Mouse (Mus musculus) ZHBTc4 (cell line): ENCODE measurements at regions not wholly inside any gene's neighbourhood (a gene's known extent, or its start where the extent isn't known, plus 50 kb on each side); places are given as distances from the start of the nearest gene placed in this dataset.

ENCODE experiments used
- DNase-seq: peaks from one replicate; pipeline ENCODE4 v3.0.0-alpha.2; 2011; ENCODE audit warnings: low read depth, low spot score

DNA sequence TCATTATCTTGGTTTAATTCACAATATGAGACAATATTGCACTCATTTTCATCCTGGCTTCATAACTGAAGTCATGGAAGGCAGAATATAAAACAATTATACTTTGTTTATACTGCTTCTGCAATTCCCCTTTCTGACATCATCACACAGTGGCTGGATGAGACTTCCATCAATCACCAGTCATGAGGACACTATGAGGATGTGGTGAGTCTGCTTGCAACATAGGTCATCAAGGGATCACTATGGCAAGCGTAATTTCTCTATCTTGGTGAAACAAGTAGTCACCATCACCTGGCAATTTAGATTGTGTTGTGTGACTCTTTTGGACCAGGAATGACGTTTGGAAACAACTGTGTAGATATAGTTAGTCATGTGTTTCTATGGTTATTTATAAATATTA lies 134.6 kb downstream of the Hao1 start:
- DNase-seq: no peak

GRCm38 (mm10) chr2:134399564-134399963 lies 154.6 kb downstream of the Hao1 start:
- DNase-seq: no peak

DNA sequence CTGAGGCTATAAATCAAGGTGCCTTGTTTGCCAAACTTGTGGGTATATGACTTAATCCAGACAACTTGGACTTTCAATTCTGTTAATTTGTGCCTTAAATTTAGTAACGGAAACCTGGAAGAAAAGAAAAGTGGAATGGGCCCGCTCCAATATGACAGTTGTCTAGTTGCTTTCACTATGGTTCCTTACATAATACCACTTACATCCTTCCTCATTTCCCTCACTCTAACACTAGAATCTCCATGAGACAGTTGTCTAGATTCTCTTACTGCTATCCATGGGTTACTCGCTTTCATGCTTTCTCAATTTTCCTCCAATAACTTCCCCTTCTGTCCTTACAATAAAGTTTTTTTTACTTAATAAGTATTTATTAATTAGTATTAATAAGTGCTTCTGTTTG lies 160.7 kb downstream of the Hao1 start:
- no peak for DNase-seq

GRCm38 (mm10) chr2:134375116-134375515 lies 179.1 kb downstream of the Hao1 start:
- DNase-seq: no peak

DNA sequence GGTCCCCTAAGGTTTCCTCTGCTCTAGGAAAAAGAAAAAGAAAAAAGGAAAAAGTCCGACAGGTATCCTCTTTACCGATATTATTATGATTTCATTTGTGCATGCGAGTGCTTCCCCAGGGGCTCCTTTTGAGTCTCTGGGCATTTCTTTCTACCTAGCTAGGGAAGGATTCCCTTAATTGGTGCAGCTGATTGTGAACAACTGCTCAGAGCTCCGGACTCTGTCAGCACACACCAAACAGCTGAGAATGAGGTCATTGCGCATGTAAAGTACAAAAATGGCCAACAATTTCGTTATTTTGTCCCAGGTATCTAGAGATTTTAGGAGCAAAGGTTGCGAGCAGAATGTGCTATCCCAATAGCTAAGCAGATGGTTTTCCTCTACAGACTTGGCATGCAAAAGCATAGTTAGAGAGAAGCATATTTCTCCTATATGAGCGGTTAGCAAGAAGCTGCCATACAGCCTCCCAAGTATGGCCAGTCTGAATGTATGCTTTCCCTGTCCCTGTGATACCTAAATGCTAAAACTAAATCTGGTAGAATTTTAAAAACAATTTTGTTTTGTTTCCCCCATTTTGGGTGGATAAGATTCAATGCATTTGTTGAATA lies 203.2 kb downstream of the Hao1 start:
- DNase-seq: no peak

DNA sequence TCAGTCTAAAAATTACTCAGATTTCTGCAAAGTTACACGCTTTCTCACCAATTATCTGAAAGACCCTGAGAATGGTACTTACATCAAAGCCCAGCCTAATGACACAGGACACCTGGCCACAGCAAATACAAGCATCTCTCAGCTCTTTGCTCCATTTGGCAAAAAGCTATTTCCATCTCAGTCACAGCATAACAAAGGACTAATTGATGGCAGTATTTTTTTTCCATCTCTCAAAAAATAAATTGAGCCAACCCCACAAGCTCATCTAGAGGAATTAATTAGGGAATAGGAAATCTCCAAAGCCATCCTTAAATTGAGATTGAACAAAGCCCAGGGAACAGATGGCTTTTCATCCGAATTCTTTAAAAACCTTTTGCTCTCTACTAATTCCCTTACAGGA lies 203.7 kb downstream of the Hao1 start:
- DNase-seq: no peak

GRCm38 (mm10) chr2:134342515-134343140 lies 211.5 kb downstream of the Hao1 start:
- DNase-seq: no peak

DNA sequence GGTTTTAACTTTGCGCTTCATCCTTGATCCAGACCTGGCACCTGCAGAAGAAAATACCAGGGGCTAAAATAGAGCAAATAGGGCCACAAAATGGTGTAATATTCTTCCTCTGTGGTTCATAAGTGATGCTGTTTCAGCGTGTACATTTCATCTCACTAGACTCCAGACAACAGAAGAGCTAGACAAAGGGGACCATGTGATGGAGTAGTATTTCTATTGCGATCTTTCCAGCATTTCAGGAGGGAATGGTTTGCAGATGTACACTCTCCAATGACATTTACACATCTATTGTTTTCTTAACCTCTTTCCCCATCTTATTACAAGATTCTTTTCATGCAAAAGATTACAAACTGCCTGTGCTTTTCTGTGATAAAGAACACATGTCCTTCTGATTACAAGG lies 246.1 kb downstream of the Hao1 start:
- DNase-seq: no peak

- DNase-seq: no peak
Observed at GRCm38 (mm10) chr2:134290126-134290691, 264.0 kb downstream of the Hao1 start.

DNA sequence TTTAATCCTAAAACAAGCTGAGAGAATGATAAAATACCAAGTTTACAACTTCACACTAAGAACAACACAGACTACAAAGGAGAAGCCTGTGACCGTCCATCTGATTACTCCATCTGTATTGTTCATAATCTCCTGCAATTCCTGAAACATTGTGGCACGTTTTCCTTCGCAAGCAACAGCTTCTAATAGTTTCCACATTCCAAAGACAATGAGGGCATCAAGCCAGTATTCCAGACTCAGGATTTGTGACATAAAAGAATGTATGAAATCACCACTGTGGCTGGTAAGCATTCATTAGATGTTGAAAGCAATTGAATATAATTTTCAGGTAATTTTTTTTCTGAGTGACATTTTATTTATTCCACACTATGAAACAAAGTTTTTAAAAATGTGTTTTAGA lies 278.3 kb downstream of the Hao1 start:
- DNase-seq: no peak

DNA sequence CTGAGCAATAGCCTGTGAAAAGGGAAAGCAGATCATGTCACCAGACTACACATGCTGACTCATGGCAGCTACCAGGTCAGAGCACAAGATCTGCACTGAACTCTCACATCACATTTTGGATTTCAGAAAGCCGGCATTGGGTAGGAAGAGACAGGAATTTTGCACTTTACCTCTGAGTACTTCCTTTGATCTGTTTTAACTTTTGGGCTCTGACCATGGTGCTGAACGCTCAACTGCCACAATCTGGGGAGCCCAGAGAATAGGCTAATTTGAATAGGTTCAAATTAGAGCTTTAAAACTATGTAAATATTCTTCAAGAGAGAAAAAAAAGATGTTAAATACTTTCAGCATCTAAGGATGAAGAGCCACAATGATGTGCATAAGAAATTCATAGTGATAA lies 285.7 kb downstream of the Hao1 start:
- peak; percentile 38 for DNase-seq
